Mouse (Mus musculus) small intestine, adult 10 weeks (tissue): ENCODE results near the gene Pde3a. TPM values are rescaled to one million over a fixed set of nuclear protein-coding genes. Genes with fewer than 3 reads are reported as not detected.

Source experiments
- polyA plus RNA-seq: library from polyadenylated mRNA; stranded (reverse); fragments of 350-450 nt; fragmentation: Illumina TruSeq; extraction: RNeasy Lipid Tissue Mini Kit (QIAGEN cat#74804); gene quantifications from one replicate; pipeline ENCODE4 v1.2.3, GENCODE M21; 2014; ENCODE audit warnings: low replicate concordance

Gene Pde3a
- polyA plus RNA-seq, result 40.2 TPM

DNA sequence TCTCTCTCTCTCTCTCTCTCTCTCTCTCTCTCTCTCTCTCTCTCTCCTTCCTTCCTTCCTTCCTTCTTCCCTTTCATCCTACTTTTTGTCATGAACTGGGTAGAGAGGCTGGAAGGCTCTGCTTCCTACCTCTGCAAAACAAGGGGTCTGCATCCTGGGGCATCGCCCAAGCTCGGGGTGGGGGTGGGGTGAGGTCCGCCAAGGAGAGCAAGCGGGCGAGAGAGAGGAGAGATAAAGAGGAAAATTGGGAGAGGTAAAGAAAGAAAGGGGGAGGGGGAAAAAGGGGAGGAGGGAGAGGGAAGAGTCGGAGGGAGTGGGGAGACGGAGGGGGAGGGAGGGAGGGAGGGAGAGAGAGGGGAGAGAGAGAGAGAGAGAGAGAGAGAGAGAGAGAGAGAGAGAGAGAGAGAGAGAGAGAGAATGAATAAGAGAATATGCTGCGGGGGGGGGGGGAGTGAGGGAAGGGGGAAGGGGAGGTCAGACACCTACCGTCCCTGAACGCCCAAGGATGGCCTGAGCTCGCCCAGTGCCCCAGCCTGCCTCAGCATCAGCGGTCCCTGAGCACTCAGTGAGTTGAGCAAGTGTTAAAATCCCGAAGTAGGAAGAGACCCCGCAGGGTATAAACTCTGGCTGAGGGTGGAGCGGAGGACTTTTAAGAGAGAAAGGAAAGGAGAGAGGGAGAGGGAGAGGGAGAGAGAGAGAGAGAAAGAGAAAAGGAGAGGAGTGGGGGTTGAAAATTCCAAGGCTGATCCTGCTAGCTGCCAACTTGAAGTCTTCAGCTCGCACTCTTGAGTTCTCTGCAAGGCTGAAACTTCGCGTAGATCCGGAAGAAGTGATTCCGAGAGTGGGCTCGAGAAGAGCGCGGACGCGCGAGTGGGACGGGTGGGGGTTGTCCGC, at the start of gene Pde3a:
Pde3a (plus strand) TSS at position 579 of the 894 bp plus-strand sequence.

DNA sequence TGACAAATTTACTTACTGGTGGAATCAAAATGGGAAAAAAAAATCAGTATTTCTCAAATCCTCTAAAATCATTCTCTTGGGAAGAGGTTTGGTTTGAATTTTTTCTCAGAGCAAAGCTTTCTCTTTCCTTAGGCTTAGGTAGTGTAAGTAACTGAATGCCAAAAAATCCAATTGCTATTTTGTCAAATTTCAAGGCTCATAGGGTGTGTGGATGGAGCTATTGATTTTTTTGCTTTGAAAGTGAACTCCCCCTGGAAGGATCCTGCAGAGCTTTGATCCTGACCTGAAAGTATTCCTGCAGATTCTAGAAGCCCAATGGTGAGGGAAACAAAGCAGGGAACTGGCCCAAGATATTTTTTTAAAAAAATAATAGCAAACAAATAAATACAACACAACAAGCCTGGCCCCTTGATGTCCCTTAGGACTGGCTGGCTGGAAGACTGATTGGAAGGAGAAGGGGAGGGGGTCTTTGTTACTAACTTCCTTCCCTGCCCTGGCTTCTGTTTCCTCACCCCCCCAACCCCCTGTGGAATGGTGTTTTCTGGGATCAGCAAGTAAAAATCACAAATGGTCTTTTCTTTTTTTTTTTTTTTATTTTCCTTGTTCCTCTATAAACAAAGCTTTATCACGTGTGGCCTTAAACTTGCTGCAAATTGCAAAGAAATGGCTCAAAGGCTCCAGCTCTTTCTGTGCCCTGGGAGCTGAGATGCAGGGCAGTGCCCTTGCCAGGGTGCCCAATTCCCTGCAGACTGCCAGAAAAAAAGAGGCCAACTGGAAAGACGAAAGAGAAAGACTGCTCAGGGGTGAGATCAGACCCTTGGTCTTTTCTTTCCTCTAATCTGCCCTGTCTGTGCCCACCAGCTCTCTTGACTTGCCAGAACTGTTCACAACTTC, 274.9 kb downstream of the Pde3a start, which contains the start of gene Slco1c1:
Slco1c1 (plus strand) TSS at position 622 of the 894 bp plus-strand sequence.

